Mouse (Mus musculus): ENCODE results near the gene Irf2. TPM values are rescaled to one million over a fixed set of nuclear protein-coding genes. Genes with fewer than 3 reads are reported as not detected.

Gene Irf2
- polyA plus RNA-seq, 1 experiment from 2014 or later = 14.1 TPM

DNA sequence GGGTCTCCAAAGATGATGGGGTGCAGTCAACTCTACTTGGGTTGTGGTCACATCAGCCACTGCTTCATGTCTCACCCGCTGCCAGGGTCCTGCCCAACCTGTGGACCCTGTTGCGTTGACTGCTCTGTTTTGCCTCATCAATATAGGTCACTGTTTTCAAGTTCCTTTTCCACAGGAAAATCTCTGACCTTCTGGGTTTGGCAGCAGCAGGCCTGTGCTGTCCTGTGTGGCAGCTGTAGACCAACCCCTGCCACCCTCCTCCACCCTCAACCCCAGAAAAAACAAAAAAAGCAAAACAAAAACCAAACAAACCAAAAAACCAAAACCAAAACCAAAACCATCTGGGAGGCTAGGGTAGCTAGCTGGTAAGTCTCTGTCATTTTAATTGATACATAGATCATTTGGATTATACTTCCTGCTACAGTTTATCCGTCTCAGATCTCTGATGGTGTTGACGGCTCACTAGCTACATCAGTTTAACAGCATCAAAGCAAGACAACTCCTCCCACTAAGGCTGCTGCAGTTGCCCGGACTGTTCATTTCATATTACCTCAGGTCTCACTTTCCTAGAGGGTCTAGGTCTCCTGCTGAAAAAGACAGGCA is 16.3 kb downstream of the Irf2 start:
- ATAC-seq (ENCODE audit: insufficient read depth, low FRiP score, low TSS enrichment) (no peak), DNase-seq (ENCODE audit: low spot score) (no peak)
- no peak overlapping the region for H3K9ac ChIP-seq (ENCODE audit: low read length)
- no peaks in the 10 kb centered on the region for H3K4me1 ChIP-seq (ENCODE audit: control insufficient read depth, insufficient read depth, low read length)
- H3K27me3 ChIP-seq (ENCODE audit: control insufficient read depth, insufficient read depth, low read length) = no peaks in the 10 kb centered on the region
- H3K36me3 ChIP-seq (ENCODE audit: control insufficient read depth, insufficient read depth, low read length) = no peaks in the 10 kb centered on the region
- no peak overlapping the region for H3K4me2 ChIP-seq (ENCODE audit: low read depth)
- WGBS = 78% methylated on average over 5 of the region's 5 CpGs
- H3K4me3 ChIP-seq (ENCODE audit: low read depth, low read length) = no peak overlapping the region
- H3K9me3 ChIP-seq (ENCODE audit: control insufficient read depth, low read length) = no peaks in the 10 kb centered on the region
- no peak overlapping the region for H3K27ac ChIP-seq (ENCODE audit: low read depth, low read length)

DNA sequence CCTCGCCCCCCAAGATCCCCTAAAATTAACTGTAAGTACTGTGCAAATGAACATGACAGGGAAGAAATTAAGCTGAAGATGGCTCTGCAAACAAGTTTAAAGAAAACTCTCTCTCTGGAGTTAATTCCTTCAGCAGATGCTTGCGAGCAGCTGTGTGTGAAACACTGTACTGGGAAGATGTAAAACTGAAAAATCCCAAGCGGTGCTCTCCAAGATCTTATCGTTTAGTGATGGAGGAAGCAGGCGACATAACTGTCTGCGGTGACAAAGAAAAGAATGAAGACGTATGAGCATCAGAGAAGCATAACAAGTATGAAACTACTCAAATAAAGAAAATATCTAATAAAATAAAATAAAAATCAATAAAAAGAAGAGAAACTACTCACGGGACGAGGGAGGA is 18.1 kb downstream of the Irf2 start:
- Histone ChIP-seq H3K36me3 (ENCODE audit: control insufficient read depth, insufficient read depth, low read length) (no peaks in the 10 kb centered on the region), H3K9me3 (ENCODE audit: control insufficient read depth, low read length) (no peaks in the 10 kb centered on the region), H3K4me1 (ENCODE audit: control insufficient read depth, insufficient read depth, low read length) (no peaks in the 10 kb centered on the region), H3K4me3 (ENCODE audit: low read depth, low read length) (no peak overlapping the region), H3K27ac (ENCODE audit: low read depth, low read length) (no peak overlapping the region), H3K27me3 (ENCODE audit: control insufficient read depth, insufficient read depth, low read length) (no peaks in the 10 kb centered on the region), H3K9ac (ENCODE audit: low read length) (no peak overlapping the region), H3K4me2 (ENCODE audit: low read depth) (no peak overlapping the region)
- DNase-seq (ENCODE audit: low spot score) (no peak), ATAC-seq (ENCODE audit: insufficient read depth, low FRiP score, low TSS enrichment) (no peak)
- 87% methylated on average over 9 of the region's 9 CpGs for WGBS

DNA sequence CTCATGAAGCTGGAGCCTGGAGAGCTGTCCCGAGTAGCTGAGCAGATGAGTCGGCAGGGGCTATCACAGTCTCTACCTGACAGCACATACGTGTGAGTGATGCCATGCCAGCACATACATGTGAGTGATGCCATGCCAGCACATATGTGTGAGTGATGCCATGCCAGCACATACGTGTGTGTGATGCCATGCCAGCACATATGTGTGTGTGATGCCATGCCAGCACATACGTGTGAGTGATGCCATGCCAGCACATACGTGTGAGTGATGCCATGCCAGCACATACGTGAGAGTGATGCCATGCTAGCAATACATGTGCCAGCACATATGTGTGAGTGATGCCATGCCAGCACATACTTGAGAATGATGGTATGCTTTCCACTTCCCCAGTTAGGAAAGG is 18.6 kb downstream of the Irf2 start:
- Histone ChIP-seq H3K27ac (ENCODE audit: low read depth, low read length) (no peak overlapping the region), H3K4me2 (ENCODE audit: low read depth) (no peak overlapping the region), H3K4me1 (ENCODE audit: control insufficient read depth, insufficient read depth, low read length) (no peaks in the 10 kb centered on the region), H3K9me3 (ENCODE audit: control insufficient read depth, low read length) (no peaks in the 10 kb centered on the region), H3K36me3 (ENCODE audit: control insufficient read depth, insufficient read depth, low read length) (no peaks in the 10 kb centered on the region), H3K27me3 (ENCODE audit: control insufficient read depth, insufficient read depth, low read length) (no peaks in the 10 kb centered on the region), H3K4me3 (ENCODE audit: low read depth, low read length) (no peak overlapping the region), H3K9ac (ENCODE audit: low read length) (no peak overlapping the region)
- DNase-seq (ENCODE audit: low spot score) = no peak
- no peak for ATAC-seq (ENCODE audit: insufficient read depth, low FRiP score, low TSS enrichment)
- WGBS = 83% methylated on average over 7 of the region's 7 CpGs

DNA sequence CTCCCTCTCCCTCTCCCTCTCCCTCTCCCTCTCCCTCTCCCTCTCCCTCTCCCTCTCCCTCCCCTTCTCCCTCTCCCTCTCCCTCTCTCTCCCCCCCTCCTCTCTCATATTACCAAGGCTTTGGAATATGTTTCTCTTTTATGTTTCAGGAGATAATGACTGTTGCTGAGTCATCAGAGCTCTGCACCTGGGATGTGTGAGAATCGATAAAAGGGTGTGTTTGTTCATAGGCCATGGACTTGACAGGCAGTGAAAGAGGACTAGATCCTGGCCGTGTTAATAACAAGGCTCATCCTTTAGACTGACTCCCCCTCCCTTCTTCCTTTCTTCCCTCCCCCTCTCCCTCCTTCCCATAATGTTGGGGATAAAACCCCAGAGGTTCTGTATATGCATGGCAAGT is 19.1 kb downstream of the Irf2 start:
- H3K9me3 ChIP-seq (ENCODE audit: control insufficient read depth, low read length) = no peaks in the 10 kb centered on the region
- no peak overlapping the region for H3K4me2 ChIP-seq (ENCODE audit: low read depth)
- H3K27me3 ChIP-seq (ENCODE audit: control insufficient read depth, insufficient read depth, low read length) = no peaks in the 10 kb centered on the region
- 79% methylated on average over 2 of the region's 2 CpGs for WGBS
- DNase-seq (ENCODE audit: low spot score) (no peak), ATAC-seq (ENCODE audit: insufficient read depth, low FRiP score, low TSS enrichment) (no peak)
- H3K4me3 ChIP-seq (ENCODE audit: low read depth, low read length) = no peak overlapping the region
- no peak overlapping the region for H3K27ac ChIP-seq (ENCODE audit: low read depth, low read length)
- H3K4me1 ChIP-seq (ENCODE audit: control insufficient read depth, insufficient read depth, low read length) = no peaks in the 10 kb centered on the region
- no peak overlapping the region for H3K9ac ChIP-seq (ENCODE audit: low read length)
- H3K36me3 ChIP-seq (ENCODE audit: control insufficient read depth, insufficient read depth, low read length) = no peaks in the 10 kb centered on the region

DNA sequence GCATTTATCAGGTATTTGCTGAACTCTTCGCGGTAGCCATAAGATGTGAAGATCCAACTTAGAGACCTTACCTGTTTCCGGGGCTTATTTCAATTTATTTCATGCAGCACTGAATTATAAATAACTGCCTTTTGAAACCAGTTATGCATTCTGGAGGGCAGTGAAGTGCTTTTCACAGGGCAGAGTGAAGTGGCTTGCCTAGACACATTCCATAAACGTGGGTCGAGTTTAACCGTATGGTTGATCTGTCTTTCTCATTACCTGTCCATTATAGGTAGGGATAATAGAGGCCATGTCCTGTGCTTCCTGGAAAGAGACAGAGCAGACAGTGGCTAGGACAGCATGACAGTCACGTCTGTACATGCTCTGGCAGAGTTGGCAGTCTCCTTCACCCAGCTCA is 20.0 kb downstream of the Irf2 start:
- no peaks in the 10 kb centered on the region for H3K36me3 ChIP-seq (ENCODE audit: control insufficient read depth, insufficient read depth, low read length)
- no peaks in the 10 kb centered on the region for H3K9me3 ChIP-seq (ENCODE audit: control insufficient read depth, low read length)
- H3K27me3 ChIP-seq (ENCODE audit: control insufficient read depth, insufficient read depth, low read length) = no peaks in the 10 kb centered on the region
- ATAC-seq (ENCODE audit: insufficient read depth, low FRiP score, low TSS enrichment) = no peak
- no peak overlapping the region for H3K9ac ChIP-seq (ENCODE audit: low read length)
- no peak overlapping the region for H3K4me3 ChIP-seq (ENCODE audit: low read depth, low read length)
- no peaks in the 10 kb centered on the region for H3K4me1 ChIP-seq (ENCODE audit: control insufficient read depth, insufficient read depth, low read length)
- 95% methylated on average over 7 of the region's 7 CpGs for WGBS
- no peak for DNase-seq (ENCODE audit: low spot score)
- H3K27ac ChIP-seq (ENCODE audit: low read depth, low read length) = no peak overlapping the region
- H3K4me2 ChIP-seq (ENCODE audit: low read depth) = no peak overlapping the region

DNA sequence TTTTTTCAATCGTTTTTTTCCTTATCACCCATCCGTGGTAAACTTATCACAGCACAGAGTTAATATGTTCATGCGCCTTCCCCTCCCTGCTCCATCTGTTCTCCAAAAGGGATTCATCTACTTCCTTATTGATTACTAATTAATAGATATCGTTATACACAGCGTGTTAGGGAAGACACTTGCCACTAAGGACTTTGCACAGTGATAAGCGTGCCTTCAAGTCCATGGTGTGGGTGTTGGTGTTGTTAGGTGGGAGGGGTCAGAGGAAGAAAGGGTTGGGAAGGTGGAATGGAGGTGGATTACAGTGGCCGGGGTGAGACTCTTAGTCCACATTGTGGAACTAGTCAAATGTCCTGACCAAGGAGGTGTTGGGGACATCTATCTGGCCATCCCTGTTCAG is 21.2 kb downstream of the Irf2 start:
- 95% methylated on average over 7 of the region's 7 CpGs for WGBS
- Histone ChIP-seq H3K36me3 (ENCODE audit: control insufficient read depth, insufficient read depth, low read length) (no peaks in the 10 kb centered on the region), H3K4me3 (ENCODE audit: low read depth, low read length) (no peak overlapping the region), H3K27me3 (ENCODE audit: control insufficient read depth, insufficient read depth, low read length) (no peaks in the 10 kb centered on the region), H3K4me1 (ENCODE audit: control insufficient read depth, insufficient read depth, low read length) (no peaks in the 10 kb centered on the region), H3K9me3 (ENCODE audit: control insufficient read depth, low read length) (no peaks in the 10 kb centered on the region), H3K4me2 (ENCODE audit: low read depth) (no peak overlapping the region), H3K9ac (ENCODE audit: low read length) (no peak overlapping the region), H3K27ac (ENCODE audit: low read depth, low read length) (no peak overlapping the region)
- DNase-seq (ENCODE audit: low spot score) (no peak), ATAC-seq (ENCODE audit: insufficient read depth, low FRiP score, low TSS enrichment) (no peak)

DNA sequence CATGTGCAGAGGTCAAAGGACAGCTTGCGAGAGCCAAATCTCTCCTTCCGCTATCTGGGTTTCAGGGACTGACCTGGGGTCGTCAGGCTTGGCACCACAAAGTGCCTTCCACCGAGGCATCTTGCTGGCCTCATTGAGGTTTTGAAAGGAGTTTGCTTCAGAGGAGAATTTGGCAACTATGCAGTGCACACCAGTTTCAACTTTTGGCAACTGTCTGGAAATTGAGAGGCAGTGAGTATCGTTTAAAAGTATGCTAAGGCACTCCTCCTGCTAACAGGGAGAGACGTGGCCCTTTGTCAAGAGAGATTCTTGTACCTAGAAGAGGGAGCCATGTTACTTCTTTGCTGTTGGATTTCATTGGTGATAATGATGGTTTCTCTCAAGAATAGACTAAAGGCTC is 21.9 kb downstream of the Irf2 start:
- no peaks in the 10 kb centered on the region for H3K4me1 ChIP-seq (ENCODE audit: control insufficient read depth, insufficient read depth, low read length)
- 85% methylated on average over 6 of the region's 6 CpGs for WGBS
- no peaks in the 10 kb centered on the region for H3K27me3 ChIP-seq (ENCODE audit: control insufficient read depth, insufficient read depth, low read length)
- H3K27ac ChIP-seq (ENCODE audit: low read depth, low read length) = no peak overlapping the region
- H3K36me3 ChIP-seq (ENCODE audit: control insufficient read depth, insufficient read depth, low read length) = no peaks in the 10 kb centered on the region
- H3K4me3 ChIP-seq (ENCODE audit: low read depth, low read length) = no peak overlapping the region
- no peaks in the 10 kb centered on the region for H3K9me3 ChIP-seq (ENCODE audit: control insufficient read depth, low read length)
- ATAC-seq (ENCODE audit: insufficient read depth, low FRiP score, low TSS enrichment) (no peak), DNase-seq (ENCODE audit: low spot score) (no peak)
- H3K4me2 ChIP-seq (ENCODE audit: low read depth) = no peak overlapping the region
- H3K9ac ChIP-seq (ENCODE audit: low read length) = no peak overlapping the region

DNA sequence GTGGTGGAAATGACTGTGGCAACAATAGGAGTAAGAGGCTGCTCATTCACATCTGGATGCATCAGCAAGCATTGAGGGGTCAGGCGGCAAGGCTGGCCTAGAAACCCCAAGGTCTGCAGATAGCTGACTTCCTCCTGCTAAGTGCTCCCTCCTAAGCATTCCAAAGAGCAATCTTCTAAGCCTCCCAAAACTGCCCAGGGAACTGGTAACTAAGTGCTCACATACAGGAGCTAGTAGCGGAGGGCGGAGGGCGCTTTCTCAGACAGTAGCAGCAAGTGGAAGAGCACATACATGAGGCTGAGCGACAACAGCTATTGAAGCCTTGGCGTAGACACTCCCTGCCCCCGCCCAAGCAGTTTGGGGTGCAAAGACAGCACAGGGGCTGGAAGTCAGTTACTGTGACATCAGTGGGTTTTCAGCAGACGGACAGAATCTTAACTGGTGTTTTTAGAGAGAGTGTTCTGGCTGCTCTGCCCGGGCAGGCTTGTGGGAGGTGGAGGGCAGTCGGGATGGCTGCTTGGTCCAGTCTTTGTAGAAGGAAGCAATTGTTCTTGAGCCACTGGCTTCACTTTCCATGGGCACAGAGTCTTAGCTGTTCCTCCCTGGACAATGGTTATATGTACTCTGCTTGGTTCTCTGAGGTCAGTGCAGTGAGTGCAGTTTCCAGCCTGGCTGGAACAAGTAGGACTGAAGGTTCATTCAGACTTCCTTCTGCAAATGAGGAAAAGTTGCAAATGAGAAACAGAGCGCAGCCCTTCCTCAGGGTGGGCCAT is 30.1 kb downstream of the Irf2 start:
- H3K9me3 ChIP-seq (ENCODE audit: control insufficient read depth, low read length) = no peaks in the 10 kb centered on the region
- H3K27ac ChIP-seq (ENCODE audit: low read depth, low read length) = peak overlapping the region; percentile 34; the same call in 1 of the 2 replicates
- H3K9ac ChIP-seq (ENCODE audit: low read length) = no peak overlapping the region
- no peaks in the 10 kb centered on the region for H3K36me3 ChIP-seq (ENCODE audit: control insufficient read depth, insufficient read depth, low read length)
- DNase-seq (ENCODE audit: low spot score) (peak; percentile 24), ATAC-seq (ENCODE audit: insufficient read depth, low FRiP score, low TSS enrichment) (no peak)
- 67% methylated on average over 11 of the region's 11 CpGs for WGBS
- H3K4me3 ChIP-seq (ENCODE audit: low read depth, low read length) = no peak overlapping the region
- no peaks in the 10 kb centered on the region for H3K27me3 ChIP-seq (ENCODE audit: control insufficient read depth, insufficient read depth, low read length)
- H3K4me1 ChIP-seq (ENCODE audit: control insufficient read depth, insufficient read depth, low read length) = peaks cover 11% of the 10 kb centered on the region
- H3K4me2 ChIP-seq (ENCODE audit: low read depth) = no peak overlapping the region

DNA sequence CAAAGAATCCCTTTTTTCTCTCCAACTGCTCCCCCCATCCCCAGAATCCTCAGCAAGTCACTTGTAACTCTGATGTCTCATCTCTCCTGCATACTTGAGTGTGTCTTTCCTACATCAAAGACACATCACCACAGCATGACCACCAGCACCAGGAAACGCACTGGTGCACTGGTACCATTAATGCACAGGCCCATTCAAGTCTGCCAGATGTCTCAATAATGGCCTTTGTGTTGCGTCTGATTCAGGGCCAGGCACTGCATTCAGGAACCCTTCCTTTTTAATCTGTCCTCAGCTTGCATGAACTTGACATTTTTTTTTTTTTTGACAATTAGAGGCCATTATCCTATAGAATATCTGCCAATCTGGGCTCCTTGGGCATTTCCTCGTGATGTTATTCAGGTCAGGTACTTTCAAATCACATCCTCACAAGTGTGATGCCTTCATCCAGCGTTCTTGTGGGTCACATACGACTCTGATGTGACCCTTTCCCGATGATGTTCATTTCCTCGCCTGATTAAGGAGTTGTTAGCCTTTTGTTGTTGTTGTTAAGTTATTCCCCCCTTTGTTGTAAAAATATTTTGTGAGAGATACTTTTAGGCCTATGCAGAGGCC is 31.5 kb downstream of the Irf2 start:
- peaks cover 11% of the 10 kb centered on the region for H3K4me1 ChIP-seq (ENCODE audit: control insufficient read depth, insufficient read depth, low read length)
- no peaks in the 10 kb centered on the region for H3K36me3 ChIP-seq (ENCODE audit: control insufficient read depth, insufficient read depth, low read length)
- H3K9me3 ChIP-seq (ENCODE audit: control insufficient read depth, low read length) = no peaks in the 10 kb centered on the region
- H3K4me2 ChIP-seq (ENCODE audit: low read depth) = no peak overlapping the region
- H3K27me3 ChIP-seq (ENCODE audit: control insufficient read depth, insufficient read depth, low read length) = no peaks in the 10 kb centered on the region
- no peak for ATAC-seq (ENCODE audit: insufficient read depth, low FRiP score, low TSS enrichment)
- peak; percentile 28 for DNase-seq (ENCODE audit: low spot score)
- H3K9ac ChIP-seq (ENCODE audit: low read length) = no peak overlapping the region
- no peak overlapping the region for H3K4me3 ChIP-seq (ENCODE audit: low read depth, low read length)
- WGBS = 43% methylated on average over 7 of the region's 7 CpGs
- H3K27ac ChIP-seq (ENCODE audit: low read depth, low read length) = no peak overlapping the region

Data from neural tube, embryonic 11.5 days (tissue).